Mouse (Mus musculus) gastrocnemius, adult 2 months (tissue): ENCODE measurements around the gene Plcb4. TPM values are rescaled to one million over a fixed set of nuclear protein-coding genes. Genes with fewer than 3 reads are reported as not detected.
"Not testable (repeated sequence)": the region's sequence is repeated elsewhere in the genome, so short reads cannot be mapped to it uniquely, and the experiment has no call there.

Experiments
- DNase-seq: peaks from one replicate; pipeline ENCODE4 v3.0.0; 2022
- H3K27ac ChIP-seq: fragments of 200-600 bp; 2 replicates; pipeline ENCODE4 v1.8.1; 2022; ENCODE audit warnings: mild to moderate bottlenecking
- H3K4me3 ChIP-seq: fragments of 200-600 bp; 2 replicates; pipeline ENCODE4 v1.8.1; 2022; ENCODE audit warnings: mild to moderate bottlenecking, moderate library complexity
- CTCF ChIP-seq: fragments of 200-600 bp; IDR thresholded peaks from 2 replicates; pipeline ENCODE4 v1.8.1; 2022; ENCODE audit warnings: antibody characterized with exemption, mild to moderate bottlenecking, moderate library complexity
- intact Hi-C: fragments of 180-260 bp; cut with DNase I; formaldehyde crosslinking; loops from one replicate; pipeline ENCODE4 v1.15.1; 2025
- total RNA-seq, 2 experiments: library from RNA; stranded (reverse); gene quantifications; 2 replicates each; pipeline ENCODE4 v1.2.3; 2021

Gene Plcb4
- total RNA-seq, 2 experiments from 2014 or later: 19.7 to 21.8 TPM

DNA sequence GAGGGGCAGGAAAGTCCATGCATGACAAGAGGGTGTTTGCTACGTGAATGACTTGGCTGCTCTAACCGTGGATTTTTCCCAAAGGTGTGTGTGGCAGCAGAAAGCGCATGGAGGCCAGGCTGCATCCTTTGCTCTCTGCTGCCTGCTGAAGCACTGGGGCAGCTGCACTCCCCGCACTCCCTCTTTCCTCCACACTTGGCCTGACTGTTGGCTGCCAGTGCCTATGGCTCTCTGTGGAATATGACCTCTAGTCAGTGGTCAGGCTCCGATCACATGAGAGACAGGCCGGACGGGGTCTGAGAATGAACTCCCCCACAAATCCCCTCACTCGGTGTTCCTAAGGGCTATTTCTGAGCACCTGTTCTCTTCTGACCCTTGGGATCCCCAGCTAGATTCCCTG, 297.0 kb downstream of the Plcb4 start:
- Histone ChIP-seq H3K27ac (peak overlapping the region; percentile 46), H3K4me3 (no peak overlapping the region)
- intact Hi-C loops: loop anchor here (2.0 kb wide), 1 partner anchor 593 kb away; no protein-coding TSS in a partner anchor
- DNase-seq: no peak
- TF ChIP-seq CTCF: no peak

DNA sequence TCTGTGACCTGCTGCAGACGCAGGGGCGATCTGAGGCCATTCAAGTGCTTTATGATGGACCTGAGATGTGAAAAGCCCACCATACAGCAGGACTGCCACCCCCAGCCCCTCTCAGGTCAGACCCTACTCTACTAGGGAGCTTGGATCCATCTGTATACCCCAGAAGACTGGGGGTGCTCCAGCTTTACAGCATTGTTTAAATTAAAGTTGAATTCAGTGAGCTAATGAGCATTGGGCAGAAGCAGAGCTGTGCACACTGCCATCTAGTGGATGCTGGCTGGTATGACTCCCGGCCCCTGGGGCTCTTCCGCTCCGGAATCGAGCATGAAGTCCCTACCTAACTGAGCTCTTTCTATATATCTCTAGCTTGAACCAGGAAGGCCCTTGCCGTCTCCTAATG, 298.9 kb downstream of the Plcb4 start:
- peak; percentile 97 for TF ChIP-seq CTCF
- peak; percentile 64 for DNase-seq
- H3K4me3 ChIP-seq: no peak overlapping the region
- peak overlapping the region; percentile 17; the same call in 1 of the 2 replicates for H3K27ac ChIP-seq
- intact Hi-C loops: loop anchor here (2.0 kb wide), 1 partner anchor 595 kb away; no protein-coding TSS in a partner anchor

DNA sequence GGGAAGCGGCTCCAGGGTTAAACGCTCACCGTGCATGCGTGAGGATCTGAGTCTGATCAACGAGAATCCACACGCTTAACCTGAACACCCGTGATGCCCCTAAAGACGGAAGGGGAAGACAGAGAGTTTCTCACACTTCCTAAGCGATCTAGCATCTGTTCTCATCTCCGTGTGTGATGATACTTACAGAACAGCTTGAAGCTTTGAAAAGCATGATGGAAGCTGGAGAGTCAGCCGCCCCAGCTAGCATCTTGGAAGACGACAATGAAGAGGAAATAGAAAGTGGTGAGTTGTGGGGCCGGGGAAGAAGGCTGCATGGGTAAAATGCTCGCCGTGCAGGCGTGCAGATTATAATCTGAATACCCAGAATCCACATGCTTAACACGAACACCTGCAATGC, 299.6 kb downstream of the Plcb4 start:
- intact Hi-C loops: no loop called here
- no peak for DNase-seq
- TF ChIP-seq CTCF: no peak
- no peak overlapping the region for H3K4me3 ChIP-seq
- H3K27ac ChIP-seq: no peak overlapping the region

- no peak for TF ChIP-seq CTCF
- H3K4me3 ChIP-seq: no peak overlapping the region
- no peak for DNase-seq
- intact Hi-C loops: no loop called here
- no peak overlapping the region for H3K27ac ChIP-seq
Measured at GRCm38 (mm10) chr2:135963089-135963488, 304.3 kb downstream of the Plcb4 start.

- intact Hi-C loops: loop anchor here (2.0 kb wide), 1 partner anchor 172 kb away; no protein-coding TSS in a partner anchor
Measured at GRCm38 (mm10) chr2:135966871-135967557, 308.2 kb downstream of the Plcb4 start.

DNA sequence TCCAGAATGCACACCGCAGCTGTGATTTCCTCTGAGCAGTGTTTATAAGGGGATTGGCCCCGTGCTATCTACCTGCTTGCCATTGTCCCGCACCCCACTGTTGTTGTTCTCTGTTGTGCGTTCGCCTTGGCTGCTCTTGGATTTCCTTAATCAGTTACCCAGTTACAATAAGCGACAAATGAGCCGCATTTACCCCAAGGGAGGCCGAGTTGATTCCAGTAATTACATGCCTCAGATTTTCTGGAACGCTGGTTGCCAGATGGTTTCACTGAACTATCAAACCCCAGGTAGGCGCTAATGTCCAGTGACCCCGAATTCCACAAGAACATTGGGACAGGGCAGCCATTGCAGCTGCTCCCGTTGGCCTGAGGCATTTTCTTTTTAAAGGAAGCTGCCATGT, 309.3 kb downstream of the Plcb4 start:
- no peak for TF ChIP-seq CTCF
- Histone ChIP-seq H3K4me3 (no peak overlapping the region), H3K27ac (no peak overlapping the region)
- no peak for DNase-seq
- intact Hi-C loops: no loop called here

More at GRCm38 (mm10) chr2:135966871-135967557, 308.2 kb downstream of the Plcb4 start:
- H3K27ac ChIP-seq: no peak overlapping the region
- DNase-seq: peak; percentile 37
- H3K4me3 ChIP-seq: no peak overlapping the region; the same call in 1 of the 2 replicates
- peak; percentile 81 for TF ChIP-seq CTCF

DNA sequence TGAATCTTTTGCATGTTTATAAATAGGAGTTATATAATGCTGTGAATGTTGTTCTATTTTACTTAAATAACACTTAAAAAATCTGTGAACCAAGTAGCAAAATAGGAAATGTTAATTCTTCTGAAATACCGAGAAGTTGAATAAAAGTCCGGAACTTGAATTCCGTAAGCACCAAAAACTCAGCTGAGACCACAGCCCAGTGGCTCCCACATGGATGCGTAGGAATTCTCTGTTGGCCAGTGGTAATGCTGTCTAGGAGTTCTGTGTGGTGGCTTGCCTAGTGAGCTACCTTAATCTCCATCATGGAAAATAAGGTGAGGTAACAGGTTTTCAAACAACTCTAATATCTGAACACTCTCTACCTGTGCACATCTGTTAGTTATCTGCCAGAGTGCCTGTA, 312.1 kb downstream of the Plcb4 start:
- intact Hi-C loops: no loop called here
- DNase-seq: no peak
- Histone ChIP-seq H3K4me3 (no peak overlapping the region), H3K27ac (no peak overlapping the region)
- TF ChIP-seq CTCF: no peak

DNA sequence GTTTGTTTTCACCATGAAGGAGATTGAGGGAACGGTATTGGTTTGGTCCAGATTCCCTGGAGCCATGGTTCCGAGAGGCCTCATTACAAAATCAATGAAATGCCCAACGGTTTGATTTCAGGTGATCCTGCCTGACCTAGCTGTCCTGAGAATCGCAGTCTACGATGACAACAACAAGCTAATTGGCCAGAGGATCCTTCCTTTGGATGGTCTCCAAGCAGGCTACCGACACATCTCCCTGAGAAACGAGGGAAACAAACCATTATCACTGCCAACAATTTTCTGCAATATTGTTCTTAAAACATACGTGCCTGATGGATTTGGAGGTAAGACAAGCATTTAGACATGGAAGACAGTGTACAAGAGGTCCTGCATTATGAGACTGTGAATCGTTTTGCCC, 317.2 kb downstream of the Plcb4 start:
- TF ChIP-seq CTCF: no peak
- intact Hi-C loops: no loop called here
- H3K4me3 ChIP-seq: no peak overlapping the region
- DNase-seq: no peak
- no peak overlapping the region for H3K27ac ChIP-seq

DNA sequence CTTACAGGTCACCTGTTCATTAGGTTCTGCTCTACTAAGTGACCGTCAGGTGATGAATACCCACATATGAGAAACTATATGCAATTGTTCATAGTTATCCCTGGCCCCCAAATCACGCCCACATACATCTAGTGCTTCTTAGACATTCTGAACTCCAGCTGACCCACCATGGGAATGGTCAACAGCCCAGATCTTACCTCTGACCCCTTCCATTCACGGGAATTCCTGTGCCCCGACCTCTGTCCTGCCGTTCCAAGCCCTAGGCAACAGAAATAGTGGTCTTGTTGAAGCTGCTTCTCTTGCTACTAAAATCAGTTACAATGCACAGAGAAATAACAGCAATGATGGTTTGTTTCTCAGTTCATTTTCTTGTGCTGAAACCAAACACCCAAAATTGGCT, 320.0 kb downstream of the Plcb4 start:
- Histone ChIP-seq H3K4me3 (no peak overlapping the region), H3K27ac (no peak overlapping the region)
- DNase-seq: no peak
- TF ChIP-seq CTCF: no peak
- intact Hi-C loops: no loop called here

DNA sequence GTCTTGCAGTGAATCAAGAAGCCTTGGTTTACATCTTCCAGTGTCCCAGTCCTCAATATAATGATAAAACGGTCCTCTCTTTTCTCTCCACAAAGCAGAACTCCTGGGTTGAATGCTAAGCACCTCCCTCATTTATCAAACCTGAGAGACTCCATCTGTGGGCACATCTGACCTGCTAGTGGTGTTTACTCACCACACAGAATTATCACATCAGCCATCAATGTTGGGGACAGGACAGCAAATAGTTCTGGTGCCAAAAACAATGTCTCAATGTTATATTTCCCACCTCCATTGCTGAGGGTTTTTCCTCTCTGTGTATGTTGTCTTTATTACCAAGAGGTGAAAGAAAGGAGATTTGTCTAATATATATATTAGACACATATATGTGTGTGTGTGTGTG, 321.6 kb downstream of the Plcb4 start:
- H3K4me3 ChIP-seq: no peak overlapping the region
- no peak overlapping the region for H3K27ac ChIP-seq
- intact Hi-C loops: no loop called here
- DNase-seq: no peak
- TF ChIP-seq CTCF: no peak

GRCm38 (mm10) chr2:135983972-135984371, 325.2 kb downstream of the Plcb4 start:
- no peak for TF ChIP-seq CTCF
- Histone ChIP-seq H3K4me3 (no peak overlapping the region), H3K27ac (no peak overlapping the region)
- peak; percentile 31 for DNase-seq
- intact Hi-C loops: no loop called here

- no peak for DNase-seq
- H3K4me3 ChIP-seq: no peak overlapping the region
- intact Hi-C loops: no loop called here
- TF ChIP-seq CTCF: peak; percentile 44
- H3K27ac ChIP-seq: no peak overlapping the region
Measured at GRCm38 (mm10) chr2:135985536-135986265, 326.9 kb downstream of the Plcb4 start.

DNA sequence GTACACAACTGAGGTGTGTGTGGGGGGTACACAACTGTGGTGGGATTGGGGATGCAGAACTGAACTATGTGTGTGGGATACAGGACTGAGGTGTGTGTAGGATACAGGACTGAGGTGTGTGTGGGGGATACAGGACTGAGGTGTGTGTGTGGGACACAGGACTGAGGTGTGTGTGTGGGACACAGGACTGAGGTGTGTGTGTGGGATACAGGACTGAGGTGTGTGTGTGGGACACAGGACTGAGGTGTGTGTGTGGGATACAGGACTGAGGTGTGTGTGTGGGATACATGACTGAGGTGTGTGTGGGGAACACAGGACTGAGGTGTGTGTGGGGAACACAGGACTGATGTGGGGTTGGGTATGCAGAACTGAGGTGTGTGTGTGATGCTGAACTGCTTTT, 329.7 kb downstream of the Plcb4 start:
- DNase-seq, intact Hi-C loops, H3K4me3 ChIP-seq: not testable (repeated sequence)

GRCm38 (mm10) chr2:135990686-135991085, 331.9 kb downstream of the Plcb4 start:
- DNase-seq, H3K27ac ChIP-seq, intact Hi-C loops, H3K4me3 ChIP-seq: not testable (repeated sequence)

More for the DNA sequence above, 329.7 kb downstream of the Plcb4 start:
- H3K27ac ChIP-seq: not testable (repeated sequence)
